Mouse (Mus musculus) adrenal gland, postnatal 36 days (tissue): ENCODE data around the gene Olfr479. TPM values are rescaled to one million over a fixed set of nuclear protein-coding genes. Genes with fewer than 3 reads are reported as not detected.
"Not testable (repeated sequence)": the region's sequence is repeated elsewhere in the genome, so short reads cannot be mapped to it uniquely, and the experiment has no call there.

Source experiments
- DNase-seq, 2 experiments: peaks; one replicate each; pipeline ENCODE4 v3.0.0; 2021; ENCODE audit warnings: mixed read lengths in 1 of 2
- long read RNA-seq, 2 experiments: library from polyadenylated mRNA; stranded (forward); transcript quantifications; one replicate each; pipeline ENCODE4 v2.0.0; 2021; ENCODE audit warnings: borderline sequencing depth in 2 of 2
- total RNA-seq, 2 experiments: library from RNA; stranded (reverse); gene quantifications; 2 replicates each; pipeline ENCODE4 v1.2.3; 2021

Gene Olfr479
- not detected for total RNA-seq
- long read RNA-seq, experiment 1: 0 reads
- long read RNA-seq, experiment 2: 0 reads

- DNase-seq: no peak
Observed at GRCm38 (mm10) chr7:108050393-108050792, at the start of gene Olfr479. TSS of gene Olfr479 (plus strand) at chr7:108050693.

GRCm38 (mm10) chr7:108014256-108014655 lies 36.2 kb upstream of the Olfr479 start:
- not testable (repeated sequence) for DNase-seq

GRCm38 (mm10) chr7:108033889-108034288 lies 16.6 kb upstream of the Olfr479 start, which contains the start of gene Olfr478:
TSS of gene Olfr478 (minus strand) at chr7:108033989.
- no peak for DNase-seq

DNA sequence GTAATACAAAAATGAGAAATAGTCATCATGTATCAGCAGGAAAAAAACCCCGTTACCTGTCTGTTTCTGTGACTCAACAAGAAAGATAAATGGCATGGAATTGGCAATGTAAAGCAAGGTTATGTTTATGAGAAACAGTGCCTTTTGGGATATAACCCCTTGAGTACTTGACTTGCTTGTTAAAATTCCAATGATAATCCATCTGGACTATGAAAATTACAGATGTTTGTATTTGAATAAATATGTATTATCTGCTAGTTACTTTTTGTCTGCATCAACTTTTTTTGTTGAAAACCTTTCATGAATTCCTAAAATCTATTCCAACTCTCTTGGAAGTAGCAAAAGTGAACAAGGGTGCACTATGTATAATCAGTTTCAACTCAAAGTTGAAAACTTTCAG lies 16.8 kb downstream of the Olfr479 start, which contains the start of gene Olfr480:
Gene Olfr480 (minus strand): TSS at position 101 of the 400 bp plus-strand sequence.
- no peak for DNase-seq

GRCm38 (mm10) chr7:108079555-108079954 lies 29.1 kb downstream of the Olfr479 start, which contains the start of gene Olfr481:
TSS of gene Olfr481 (plus strand) at chr7:108079855.
- no peak for DNase-seq

DNA sequence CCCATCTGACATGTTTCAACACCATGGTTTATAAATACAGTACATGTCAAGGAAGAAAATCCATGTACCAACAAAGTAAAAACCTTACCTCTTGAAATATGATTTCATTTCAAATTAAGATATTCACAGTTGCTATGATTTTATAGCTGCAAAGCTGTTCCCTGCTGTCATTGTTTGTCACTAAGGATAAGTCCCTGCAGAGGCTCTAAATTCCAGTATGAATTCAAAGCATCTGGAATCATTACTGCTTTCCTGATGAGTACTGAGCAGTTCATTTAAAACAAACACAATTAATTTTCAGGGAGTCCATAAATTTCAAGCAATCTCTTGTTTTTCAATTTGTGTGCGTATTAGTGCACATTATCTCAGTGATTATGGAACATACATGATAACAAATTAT lies 47.0 kb downstream of the Olfr479 start, which contains the start of gene Olfr482:
Gene Olfr482 (minus strand): TSS at position 101 of the 400 bp plus-strand sequence.
- DNase-seq: no peak

DNA sequence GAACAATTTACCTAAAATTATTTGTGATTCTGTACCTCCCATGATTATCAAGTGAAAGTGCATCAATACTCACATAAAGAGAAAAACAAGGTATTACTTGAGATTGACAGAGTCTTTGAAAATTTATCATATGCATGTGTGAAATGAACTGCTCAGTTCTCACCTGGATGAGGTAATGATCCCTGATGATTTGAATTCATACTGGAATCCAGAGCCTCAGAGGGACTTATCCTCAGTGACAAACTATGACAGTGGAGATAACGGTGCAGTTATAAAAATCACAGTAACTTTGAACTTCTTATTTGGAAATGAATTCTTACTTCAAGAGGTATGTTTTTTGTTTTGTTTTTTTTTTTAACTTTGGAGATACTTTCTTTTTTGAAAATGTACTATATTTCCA lies 50.1 kb downstream of the Olfr479 start, which contains the start of gene Olfr483:
Gene Olfr483 (plus strand): TSS at position 301 of the 400 bp plus-strand sequence.
- DNase-seq: no peak

Other genes with a start within 250 kb of the Olfr479 start
- not detected for gene Ovch2, start 249.5 kb upstream of the Olfr479 start, total RNA-seq
- gene Olfr467, start 238.4 kb upstream of the Olfr479 start, total RNA-seq: not detected
- not detected for gene Olfr469, start 225.2 kb upstream of the Olfr479 start, total RNA-seq
- gene Olfr470, start 203.2 kb upstream of the Olfr479 start, total RNA-seq: not detected
- not detected for gene Olfr472, start 152.8 kb upstream of the Olfr479 start, total RNA-seq
- not detected for gene Olfr473, start 120.2 kb upstream of the Olfr479 start, total RNA-seq
- not detected for gene Olfr474, start 96.0 kb upstream of the Olfr479 start, total RNA-seq
- not detected for gene Olfr476, start 85.9 kb upstream of the Olfr479 start, total RNA-seq
- gene Olfr477, start 64.0 kb upstream of the Olfr479 start, total RNA-seq: not detected
- not detected for gene Olfr478, start 16.7 kb upstream of the Olfr479 start, total RNA-seq
- not detected for gene Olfr480, start 16.7 kb downstream of the Olfr479 start, total RNA-seq
- gene Olfr481, start 29.2 kb downstream of the Olfr479 start, total RNA-seq: not detected
- gene Olfr482, start 46.9 kb downstream of the Olfr479 start, total RNA-seq: 1 to 10 TPM; 1.1 to 1.5 TPM
- not detected for gene Olfr483, start 50.2 kb downstream of the Olfr479 start, total RNA-seq
- gene Olfr484, start 76.8 kb downstream of the Olfr479 start, total RNA-seq: not detected
- not detected for gene Olfr485, start 109.2 kb downstream of the Olfr479 start, total RNA-seq
- gene Olfr486, start 122.0 kb downstream of the Olfr479 start, total RNA-seq: not detected
- gene Olfr487, start 163.9 kb downstream of the Olfr479 start, total RNA-seq: not detected
- gene Olfr488, start 207.7 kb downstream of the Olfr479 start, total RNA-seq: not detected
- gene Olfr490, start 238.2 kb downstream of the Olfr479 start, total RNA-seq: not detected